Mouse (Mus musculus): ENCODE data around the gene Ulk4. TPM values are rescaled to one million over a fixed set of nuclear protein-coding genes. Genes with fewer than 3 reads are reported as not detected.

The Ulk4 gene
- polyA plus RNA-seq, 1 experiment = 7.4 TPM

DNA sequence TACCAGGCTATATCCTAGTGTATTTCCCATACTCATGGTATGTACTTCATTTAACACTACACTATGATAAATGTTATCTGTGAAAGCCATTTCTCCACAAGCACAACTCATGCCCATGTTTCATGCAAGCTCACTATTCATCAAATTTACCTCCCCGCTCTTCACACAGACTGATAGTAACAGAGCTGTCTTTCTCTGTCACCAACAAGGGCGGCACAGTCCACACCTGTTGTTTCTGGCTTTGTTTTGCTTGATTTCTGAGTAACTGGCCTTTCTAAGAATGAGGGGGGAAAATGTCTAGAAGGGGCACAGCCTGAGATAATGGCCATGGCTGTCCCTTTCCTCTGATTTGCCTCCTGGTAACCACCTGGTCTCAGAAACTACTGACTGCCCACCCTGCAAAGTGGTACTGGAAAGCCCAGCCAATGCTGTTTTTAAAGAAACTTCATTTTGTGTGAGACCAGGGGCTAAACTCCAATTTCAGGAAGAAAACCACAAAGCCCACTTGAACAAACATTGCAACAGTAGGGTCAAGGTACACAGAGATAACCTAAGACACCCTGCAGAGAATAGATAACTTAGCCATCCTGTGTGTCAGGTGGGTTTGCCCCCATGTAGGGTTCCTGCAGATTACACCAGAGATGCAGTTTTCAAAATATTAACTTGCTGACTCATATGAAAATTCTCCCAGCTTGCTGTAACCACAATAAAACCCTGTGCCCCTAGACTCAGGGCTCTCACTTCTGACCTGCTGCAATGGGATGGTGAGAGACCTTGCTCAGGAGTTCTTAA is 258.3 kb downstream of the Ulk4 start:
- no peak for DNase-seq (ENCODE audit: low read depth)

GRCm38 (mm10) chr9:121015810-121016502 is 261.0 kb downstream of the Ulk4 start:
- no peak for DNase-seq (ENCODE audit: low read depth)

- DNase-seq (ENCODE audit: low read depth) = no peak
Observed at GRCm38 (mm10) chr9:121011540-121011939, 265.5 kb downstream of the Ulk4 start.

DNA sequence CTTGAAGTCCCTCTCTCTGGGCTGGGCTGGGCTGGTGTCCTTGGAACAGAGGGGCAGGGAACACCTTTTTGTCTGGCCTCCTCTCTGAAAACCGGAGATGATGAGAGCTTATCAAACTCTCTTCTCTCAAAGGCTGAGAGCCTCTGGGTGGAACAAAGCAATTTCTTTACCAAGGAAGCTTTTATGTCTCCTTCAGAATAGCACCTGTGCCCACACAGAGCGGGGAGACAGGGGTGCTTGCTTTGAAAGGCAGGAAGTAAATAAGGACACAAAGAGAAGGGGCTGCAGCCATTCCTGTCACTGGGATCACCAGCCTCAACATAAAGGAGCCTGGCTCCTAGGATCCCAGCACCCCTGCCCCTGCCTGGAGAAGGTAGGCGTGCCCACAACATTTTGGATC is 266.5 kb downstream of the Ulk4 start:
- DNase-seq (ENCODE audit: low read depth) = no peak

GRCm38 (mm10) chr9:121005961-121006360 is 271.0 kb downstream of the Ulk4 start:
- no peak for DNase-seq (ENCODE audit: low read depth)

GRCm38 (mm10) chr9:121001681-121002540 is 275.1 kb downstream of the Ulk4 start:
- DNase-seq (ENCODE audit: low read depth) = no peak

DNA sequence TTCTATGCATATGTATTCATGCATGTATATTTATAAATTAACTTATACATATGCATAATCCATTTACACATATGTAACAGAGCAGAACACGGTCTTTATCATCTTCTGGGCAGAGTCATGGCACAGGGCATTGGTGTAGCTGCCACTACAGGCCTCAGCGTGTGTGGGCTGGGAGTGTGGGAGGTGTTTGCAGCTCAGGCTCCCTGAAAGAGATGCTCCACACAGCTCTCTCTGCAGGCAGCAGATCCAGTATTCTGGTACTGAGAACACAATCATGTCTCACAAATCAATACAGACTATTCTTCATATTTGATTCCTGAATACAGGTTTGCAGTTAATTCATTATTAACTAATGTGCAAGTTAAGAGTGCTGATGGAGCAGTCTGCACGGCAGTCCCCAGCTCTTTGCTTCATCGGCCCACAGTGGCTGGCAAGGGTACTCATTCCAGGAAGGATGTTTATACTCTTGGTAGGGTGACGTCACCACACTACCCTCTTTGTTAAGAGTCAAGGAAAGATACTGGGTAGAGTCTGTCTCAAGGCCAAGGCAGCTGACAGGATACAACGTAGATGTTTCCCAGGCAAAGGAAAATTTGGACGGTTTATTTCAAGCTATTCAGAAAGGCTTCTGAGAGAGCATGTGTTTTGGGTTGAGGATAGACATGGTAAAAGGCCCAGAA is 276.2 kb downstream of the Ulk4 start:
- DNase-seq (ENCODE audit: low read depth) = no peak

GRCm38 (mm10) chr9:120998696-120999095 is 278.3 kb downstream of the Ulk4 start:
- DNase-seq (ENCODE audit: low read depth) = no peak

GRCm38 (mm10) chr9:120994223-120995155 is 282.5 kb downstream of the Ulk4 start:
- no peak for DNase-seq (ENCODE audit: low read depth)

- no peak for DNase-seq (ENCODE audit: low read depth)
Observed at GRCm38 (mm10) chr9:120993004-120993403, 284.0 kb downstream of the Ulk4 start.

DNA sequence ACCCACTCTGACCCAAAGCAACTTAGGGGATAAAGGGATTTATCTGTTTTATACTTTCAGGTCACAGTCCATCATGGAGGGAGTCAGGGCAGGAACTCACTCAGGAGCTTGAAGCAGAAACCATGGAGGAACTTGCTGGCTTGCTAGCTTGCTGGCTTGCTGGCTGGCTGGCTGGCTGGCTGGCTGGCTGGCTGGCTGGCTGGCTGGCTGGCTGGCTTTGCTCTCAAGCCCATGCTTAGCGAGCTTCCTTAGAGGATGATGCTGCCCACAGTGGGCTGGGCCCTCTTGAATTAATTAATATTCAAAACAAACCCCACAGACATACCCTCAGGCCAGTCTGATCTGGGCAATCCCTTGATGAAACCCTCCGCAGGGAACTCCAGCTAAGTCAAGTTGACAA is 285.2 kb downstream of the Ulk4 start:
- no peak for DNase-seq (ENCODE audit: low read depth)

DNA sequence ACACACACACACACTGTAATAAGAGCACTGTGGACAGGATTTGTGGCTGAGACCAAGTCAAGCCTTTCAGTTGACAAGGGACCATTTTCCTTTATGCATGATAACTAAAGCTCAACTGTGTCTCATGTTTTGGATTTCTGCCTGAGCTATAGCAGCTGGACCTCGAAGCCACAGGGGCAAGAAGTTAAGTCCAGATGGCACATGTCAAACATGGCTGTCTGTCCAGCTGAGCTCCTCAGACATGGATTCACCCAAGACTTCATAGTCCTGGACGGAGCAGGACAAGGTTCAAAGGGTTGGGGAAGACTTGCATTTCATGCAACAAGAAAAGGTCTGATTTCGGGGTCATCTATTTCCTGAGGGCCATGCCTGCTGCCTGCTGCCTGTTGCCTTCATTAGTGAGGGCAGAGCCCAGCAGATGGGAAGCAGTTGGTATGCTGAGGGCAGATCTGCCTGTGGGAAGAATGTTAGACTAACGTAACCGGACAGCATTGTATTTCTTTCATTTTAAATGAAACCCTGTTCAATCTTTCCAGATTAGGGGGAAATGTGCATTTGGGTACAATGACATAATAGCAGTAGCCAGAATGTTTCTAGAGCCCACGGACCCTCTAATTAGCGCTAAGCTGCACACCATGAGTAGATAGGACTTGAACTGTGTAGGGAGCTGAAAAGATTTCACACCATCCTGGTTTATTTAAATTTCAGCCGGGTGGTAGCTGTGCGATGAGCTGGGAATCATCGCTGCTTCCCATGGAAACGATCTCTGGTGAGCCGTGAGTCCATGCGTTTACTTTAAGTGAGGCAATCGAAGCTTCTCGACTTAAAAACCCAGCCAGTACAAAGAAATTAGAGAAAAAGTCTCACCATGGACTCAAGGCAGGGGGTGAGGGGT is 286.9 kb downstream of the Ulk4 start:
- no peak for DNase-seq (ENCODE audit: low read depth)

DNA sequence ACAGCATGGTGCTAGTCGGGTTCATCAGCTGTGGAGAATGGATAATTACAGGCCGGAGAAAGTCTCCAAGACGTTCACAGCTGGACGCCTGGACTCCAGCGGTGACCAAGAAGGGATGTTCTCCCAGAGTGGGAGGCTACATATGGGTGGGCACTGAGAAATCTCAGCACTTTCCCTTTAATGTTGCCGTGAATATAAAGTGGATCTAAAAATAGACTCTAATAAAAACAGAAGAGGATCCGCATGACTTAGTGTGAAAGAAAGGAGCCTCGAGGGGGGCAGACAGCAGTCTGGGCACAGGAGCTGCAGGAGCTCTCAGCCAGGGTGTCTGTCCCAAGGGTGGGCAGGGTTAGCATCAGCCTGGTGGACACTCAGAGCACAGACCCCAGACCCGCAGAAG is 288.9 kb downstream of the Ulk4 start:
- no peak for DNase-seq (ENCODE audit: low read depth)

DNA sequence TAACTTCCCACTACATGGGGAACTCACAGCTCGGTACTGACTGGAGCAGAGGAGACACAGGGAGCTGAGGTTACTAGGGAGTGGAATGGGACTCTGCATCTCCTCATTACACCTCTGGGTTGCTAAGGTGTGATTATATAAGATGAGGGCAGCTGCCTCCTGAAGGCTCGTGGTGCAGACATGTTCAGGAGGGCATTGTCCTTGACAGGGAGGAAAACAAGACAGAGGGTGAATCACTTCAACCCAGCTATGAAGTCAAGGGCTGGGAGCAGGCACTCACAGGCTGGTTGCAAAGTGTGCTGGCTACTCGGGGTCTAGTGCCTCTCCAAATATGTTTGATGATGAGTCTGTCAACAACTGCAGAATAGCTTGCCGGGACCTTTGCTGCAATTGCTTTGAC is 290.0 kb downstream of the Ulk4 start:
- no peak for DNase-seq (ENCODE audit: low read depth)

- no peak for DNase-seq (ENCODE audit: low read depth)
Observed at GRCm38 (mm10) chr9:120986255-120986654, 290.7 kb downstream of the Ulk4 start.

GRCm38 (mm10) chr9:120985524-120985923 is 291.5 kb downstream of the Ulk4 start:
- no peak for DNase-seq (ENCODE audit: low read depth)

GRCm38 (mm10) chr9:120985009-120985408 is 292.0 kb downstream of the Ulk4 start:
- no peak for DNase-seq (ENCODE audit: low read depth)

DNA sequence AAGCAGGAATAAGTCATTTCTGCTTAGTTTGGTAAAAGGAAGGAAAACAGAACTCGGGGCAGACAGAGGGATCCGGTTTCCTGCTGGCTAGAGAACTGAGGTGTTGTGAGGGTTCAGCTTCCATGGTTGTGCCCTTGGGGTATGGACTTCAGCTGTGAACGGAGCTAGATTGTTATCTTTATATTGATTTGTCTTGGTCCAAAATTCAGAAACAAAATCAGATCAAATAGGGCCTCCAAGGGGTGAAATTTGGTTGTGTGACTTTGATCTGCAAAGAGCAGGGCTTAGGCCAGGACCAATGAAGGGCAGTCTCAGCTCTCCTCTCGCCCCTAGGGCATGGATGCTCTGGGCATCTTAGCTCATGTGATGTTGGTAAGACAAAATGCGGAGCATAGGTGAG is 292.5 kb downstream of the Ulk4 start:
- no peak for DNase-seq (ENCODE audit: low read depth)

DNA sequence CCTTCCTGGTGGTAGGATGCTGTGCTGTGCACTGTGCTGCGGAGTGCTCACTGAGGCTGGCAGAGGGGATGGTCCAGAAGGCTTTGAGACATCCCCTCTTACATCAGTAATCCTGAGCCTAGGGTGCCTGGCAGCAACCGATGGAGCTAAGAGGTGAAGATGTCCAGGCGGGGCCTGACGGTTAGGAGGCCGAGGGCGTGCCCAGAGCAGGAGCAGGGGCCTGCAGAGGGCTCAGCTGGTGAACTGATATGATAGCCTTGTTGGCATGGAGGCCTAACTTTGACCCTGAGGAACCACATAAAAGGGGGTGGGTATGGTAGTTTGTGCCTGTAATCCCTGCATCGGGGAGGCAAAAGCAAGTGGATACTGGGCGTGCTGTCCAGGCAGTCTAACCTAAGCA is 293.1 kb downstream of the Ulk4 start:
- no peak for DNase-seq (ENCODE audit: low read depth)

- DNase-seq (ENCODE audit: low read depth) = no peak
Observed at GRCm38 (mm10) chr9:120981777-120982176, 295.2 kb downstream of the Ulk4 start.

Measured in gonadal fat pad, adult 2 months (tissue).